Mouse (Mus musculus): ENCODE results near the gene Blnk. TPM values are rescaled to one million over a fixed set of nuclear protein-coding genes. Genes with fewer than 3 reads are reported as not detected.

Gene Blnk
- 0.26 and 0.31 TPM in 2 replicates for polyA plus RNA-seq (2014; fragmentation: Nextera tagmentation; extraction: Ambion mirVana)

- peaks cover 4% of the 10 kb centered on the region for H3K4me1 ChIP-seq (replicated peaks; ENCODE audit: control insufficient read depth, insufficient read depth, low read length)
- whole genome bisulfite sequencing = 45% methylated on average over 8 of the region's 8 CpGs
- H3K9me3 ChIP-seq (ENCODE audit: control insufficient read depth, low read length) = no peaks in the 10 kb centered on the region
- no peaks in the 10 kb centered on the region for H3K36me3 ChIP-seq (ENCODE audit: control insufficient read depth, insufficient read depth, low read length)
- H3K4me3 ChIP-seq (ENCODE audit: low read depth, low read length) = no peak within 1 kb of the TSS
- no peak within 1 kb of the TSS for H3K9ac ChIP-seq (ENCODE audit: low read depth, low read length)
- H3K4me2 ChIP-seq = peak within 1 kb of the TSS; percentile 22; the same call in 1 of the 2 replicates
- no peak within 1 kb of the TSS for H3K27ac ChIP-seq (ENCODE audit: low read depth, low read length)
- H3K27me3 ChIP-seq (replicated peaks; ENCODE audit: control insufficient read depth, insufficient read depth, low read length) = no peaks in the 10 kb centered on the region
- DNase-seq (ENCODE audit: low spot score) = no peak
- no peak for ATAC-seq (replicated peaks; ENCODE audit: low FRiP score)
Observed at GRCm38 (mm10) chr19:40994057-40994585, at the start of gene Blnk. Blnk (minus strand) TSS chr19:40994535.

GRCm38 (mm10) chr19:41039110-41039509, 44.8 kb upstream of the Blnk start:
- 76% methylated on average over 7 of the region's 7 CpGs for WGBS
- no peaks in the 10 kb centered on the region for H3K36me3 ChIP-seq (ENCODE audit: control insufficient read depth, insufficient read depth, low read length)
- H3K4me2 ChIP-seq = no peak overlapping the region
- no peaks in the 10 kb centered on the region for H3K27me3 ChIP-seq (replicated peaks; ENCODE audit: control insufficient read depth, insufficient read depth, low read length)
- no peak for DNase-seq (ENCODE audit: low spot score)
- no peaks in the 10 kb centered on the region for H3K9me3 ChIP-seq (ENCODE audit: control insufficient read depth, low read length)
- H3K9ac ChIP-seq (ENCODE audit: low read depth, low read length) = no peak overlapping the region
- no peaks in the 10 kb centered on the region for H3K4me1 ChIP-seq (replicated peaks; ENCODE audit: control insufficient read depth, insufficient read depth, low read length)
- no peak overlapping the region for H3K27ac ChIP-seq (ENCODE audit: low read depth, low read length)
- H3K4me3 ChIP-seq (ENCODE audit: low read depth, low read length) = no peak overlapping the region
- ATAC-seq (replicated peaks; ENCODE audit: low FRiP score) = no peak

GRCm38 (mm10) chr19:41035809-41036551, 41.6 kb upstream of the Blnk start:
- Histone ChIP-seq H3K9me3 (ENCODE audit: control insufficient read depth, low read length) (no peaks in the 10 kb centered on the region), H3K27ac (ENCODE audit: low read depth, low read length) (no peak overlapping the region), H3K4me3 (ENCODE audit: low read depth, low read length) (no peak overlapping the region), H3K36me3 (ENCODE audit: control insufficient read depth, insufficient read depth, low read length) (no peaks in the 10 kb centered on the region), H3K9ac (ENCODE audit: low read depth, low read length) (no peak overlapping the region), H3K27me3 (replicated peaks; ENCODE audit: control insufficient read depth, insufficient read depth, low read length) (no peaks in the 10 kb centered on the region), H3K4me2 (no peak overlapping the region), H3K4me1 (replicated peaks; ENCODE audit: control insufficient read depth, insufficient read depth, low read length) (no peaks in the 10 kb centered on the region)
- DNase-seq (ENCODE audit: low spot score) = no peak
- WGBS = 50% methylated on average over 4 of the region's 4 CpGs
- ATAC-seq (replicated peaks; ENCODE audit: low FRiP score) = no peak

DNA sequence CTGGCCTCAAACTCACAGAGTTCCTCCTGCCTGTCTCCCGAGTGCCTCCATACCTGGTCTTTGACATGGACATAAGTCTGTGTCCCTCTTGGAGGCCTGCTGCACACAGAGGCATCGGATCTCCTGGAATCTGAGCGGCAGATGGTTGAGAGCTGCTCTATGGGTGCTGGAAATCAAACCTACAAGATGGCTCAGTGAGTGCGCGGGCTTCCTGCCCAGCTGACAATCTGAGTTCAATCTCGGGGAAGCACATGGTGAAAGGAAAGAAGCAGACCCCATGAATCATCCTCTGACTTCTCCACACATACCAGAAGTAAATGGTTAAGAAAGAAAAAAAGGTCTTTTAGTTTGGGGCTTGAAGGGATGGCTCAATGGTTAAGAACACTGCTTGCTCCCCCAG, 37.5 kb upstream of the Blnk start:
- Histone ChIP-seq H3K4me1 (replicated peaks; ENCODE audit: control insufficient read depth, insufficient read depth, low read length) (no peaks in the 10 kb centered on the region), H3K9me3 (ENCODE audit: control insufficient read depth, low read length) (no peaks in the 10 kb centered on the region), H3K36me3 (ENCODE audit: control insufficient read depth, insufficient read depth, low read length) (no peaks in the 10 kb centered on the region), H3K4me3 (ENCODE audit: low read depth, low read length) (no peak overlapping the region), H3K9ac (ENCODE audit: low read depth, low read length) (no peak overlapping the region), H3K4me2 (no peak overlapping the region), H3K27ac (ENCODE audit: low read depth, low read length) (no peak overlapping the region), H3K27me3 (replicated peaks; ENCODE audit: control insufficient read depth, insufficient read depth, low read length) (peaks cover 2% of the 10 kb centered on the region; the same call in 1 of the 2 replicates)
- DNase-seq (ENCODE audit: low spot score) (no peak), ATAC-seq (replicated peaks; ENCODE audit: low FRiP score) (no peak)
- 55% methylated on average over 6 of the region's 6 CpGs for WGBS

DNA sequence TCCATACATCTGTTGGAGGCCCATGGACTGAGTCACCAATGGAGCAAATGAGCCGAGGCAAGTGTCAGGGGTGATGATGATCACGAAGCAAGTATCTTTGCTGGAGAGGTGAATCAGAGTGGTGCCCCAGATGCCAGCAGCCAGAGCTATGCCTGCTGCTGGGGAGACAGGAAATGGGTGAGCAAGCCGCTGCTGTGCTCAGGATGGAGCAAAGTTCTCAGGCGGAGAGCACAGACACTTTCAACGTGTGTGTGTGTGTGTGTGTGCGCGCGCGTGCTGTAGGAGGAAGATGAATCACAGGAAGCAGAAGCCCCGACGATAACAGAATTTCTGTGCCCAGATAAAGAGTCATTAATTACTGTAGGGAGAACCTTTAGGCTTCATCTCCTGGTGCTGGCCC, 36.7 kb upstream of the Blnk start:
- H3K9me3 ChIP-seq (ENCODE audit: control insufficient read depth, low read length) = no peaks in the 10 kb centered on the region
- 27% methylated on average over 11 of the region's 11 CpGs for WGBS
- ATAC-seq (replicated peaks; ENCODE audit: low FRiP score) = no peak
- no peak overlapping the region for H3K4me3 ChIP-seq (ENCODE audit: low read depth, low read length)
- no peak overlapping the region for H3K27ac ChIP-seq (ENCODE audit: low read depth, low read length)
- no peaks in the 10 kb centered on the region for H3K36me3 ChIP-seq (ENCODE audit: control insufficient read depth, insufficient read depth, low read length)
- H3K9ac ChIP-seq (ENCODE audit: low read depth, low read length) = no peak overlapping the region
- H3K4me2 ChIP-seq = no peak overlapping the region
- no peak for DNase-seq (ENCODE audit: low spot score)
- H3K4me1 ChIP-seq (replicated peaks; ENCODE audit: control insufficient read depth, insufficient read depth, low read length) = no peaks in the 10 kb centered on the region
- peaks cover 2% of the 10 kb centered on the region; the same call in 1 of the 2 replicates for H3K27me3 ChIP-seq (replicated peaks; ENCODE audit: control insufficient read depth, insufficient read depth, low read length)

DNA sequence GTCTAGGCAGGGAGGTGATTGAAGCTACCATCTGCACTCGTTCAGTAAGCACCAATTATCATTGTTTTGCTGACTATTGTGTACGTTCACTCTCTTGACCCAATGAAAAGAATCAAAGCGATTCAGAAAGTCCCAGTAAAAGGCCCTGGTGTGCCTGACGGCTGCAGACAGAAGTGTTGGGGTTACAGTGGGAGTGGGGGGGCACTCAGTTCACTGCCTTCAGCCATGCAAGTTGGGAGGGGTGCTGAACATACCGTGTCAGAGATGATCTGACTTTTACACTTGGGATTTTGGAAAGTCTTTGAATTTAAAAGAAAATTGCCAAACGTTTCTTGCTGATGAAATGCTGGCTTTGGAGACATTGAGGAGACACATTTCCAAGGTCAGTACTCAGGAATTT, 35.8 kb upstream of the Blnk start:
- WGBS = 70% methylated on average over 6 of the region's 6 CpGs
- Histone ChIP-seq H3K9me3 (ENCODE audit: control insufficient read depth, low read length) (no peaks in the 10 kb centered on the region), H3K27ac (ENCODE audit: low read depth, low read length) (no peak overlapping the region), H3K36me3 (ENCODE audit: control insufficient read depth, insufficient read depth, low read length) (no peaks in the 10 kb centered on the region), H3K4me3 (ENCODE audit: low read depth, low read length) (no peak overlapping the region), H3K4me2 (no peak overlapping the region), H3K27me3 (replicated peaks; ENCODE audit: control insufficient read depth, insufficient read depth, low read length) (peaks cover 2% of the 10 kb centered on the region; the same call in 1 of the 2 replicates), H3K9ac (ENCODE audit: low read depth, low read length) (no peak overlapping the region), H3K4me1 (replicated peaks; ENCODE audit: control insufficient read depth, insufficient read depth, low read length) (no peaks in the 10 kb centered on the region)
- no peak for ATAC-seq (replicated peaks; ENCODE audit: low FRiP score)
- DNase-seq (ENCODE audit: low spot score) = no peak

DNA sequence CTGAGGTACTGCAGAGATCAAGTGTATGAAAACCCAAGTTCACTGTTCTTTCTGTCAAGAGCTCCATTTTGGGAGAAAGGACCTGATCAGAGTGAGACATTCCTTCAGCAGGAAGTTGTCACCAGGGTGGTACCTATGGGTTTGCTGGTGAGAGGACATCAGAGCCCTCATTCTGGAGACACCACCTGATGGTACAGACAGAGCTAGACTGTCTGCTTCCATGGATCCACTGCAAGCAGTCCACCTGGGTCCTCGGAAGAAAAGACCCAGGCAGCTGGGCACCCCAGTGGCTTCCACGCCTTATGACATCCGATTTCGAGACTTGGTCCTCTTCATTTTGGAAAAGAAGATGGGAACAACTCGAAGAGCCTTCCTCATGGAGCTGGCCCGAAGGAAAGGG, 34.9 kb upstream of the Blnk start, which contains the start of gene Dntt:
Gene Dntt (plus strand): TSS at position 57 of the 400 bp plus-strand sequence.
- H3K4me1 ChIP-seq (replicated peaks; ENCODE audit: control insufficient read depth, insufficient read depth, low read length) = no peaks in the 10 kb centered on the region
- no peak within 1 kb of the TSS for H3K4me2 ChIP-seq
- DNase-seq (ENCODE audit: low spot score) (no peak), ATAC-seq (replicated peaks; ENCODE audit: low FRiP score) (no peak)
- no peak within 1 kb of the TSS for H3K27ac ChIP-seq (ENCODE audit: low read depth, low read length)
- no peaks in the 10 kb centered on the region for H3K9me3 ChIP-seq (ENCODE audit: control insufficient read depth, low read length)
- no peaks in the 10 kb centered on the region for H3K36me3 ChIP-seq (ENCODE audit: control insufficient read depth, insufficient read depth, low read length)
- WGBS = 79% methylated on average over 6 of the region's 6 CpGs
- H3K4me3 ChIP-seq (ENCODE audit: low read depth, low read length) = no peak within 1 kb of the TSS
- H3K27me3 ChIP-seq (replicated peaks; ENCODE audit: control insufficient read depth, insufficient read depth, low read length) = peaks cover 2% of the 10 kb centered on the region; the same call in 1 of the 2 replicates
- H3K9ac ChIP-seq (ENCODE audit: low read depth, low read length) = no peak within 1 kb of the TSS

- H3K4me2 ChIP-seq = no peak overlapping the region
Observed at GRCm38 (mm10) chr19:41027601-41028000, 33.3 kb upstream of the Blnk start.

DNA sequence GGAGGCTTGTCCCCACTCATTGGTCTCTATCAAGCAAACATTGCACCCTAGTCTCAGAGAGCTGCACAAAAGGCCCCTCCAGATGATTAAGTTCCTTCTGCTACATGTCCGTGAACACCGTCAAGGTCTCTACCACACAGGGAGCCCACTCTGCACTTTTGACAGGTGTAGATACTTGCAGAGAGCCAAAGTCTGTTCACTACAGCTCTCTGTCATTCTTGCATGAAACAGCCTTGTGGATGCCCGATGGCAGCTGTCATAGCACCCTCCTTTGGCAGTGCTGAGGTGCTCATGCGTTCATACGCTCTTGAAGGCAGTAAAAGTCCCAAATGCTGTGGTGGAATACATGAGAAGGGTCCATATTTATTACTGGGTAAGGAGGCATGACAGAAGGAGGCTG, 32.7 kb upstream of the Blnk start:
- 87% methylated on average over 5 of the region's 5 CpGs for WGBS
- Histone ChIP-seq H3K4me1 (replicated peaks; ENCODE audit: control insufficient read depth, insufficient read depth, low read length) (no peaks in the 10 kb centered on the region), H3K4me2 (no peak overlapping the region), H3K9ac (ENCODE audit: low read depth, low read length) (no peak overlapping the region), H3K27me3 (replicated peaks; ENCODE audit: control insufficient read depth, insufficient read depth, low read length) (peaks cover 2% of the 10 kb centered on the region; the same call in 1 of the 2 replicates), H3K4me3 (ENCODE audit: low read depth, low read length) (no peak overlapping the region), H3K27ac (ENCODE audit: low read depth, low read length) (no peak overlapping the region), H3K36me3 (ENCODE audit: control insufficient read depth, insufficient read depth, low read length) (no peaks in the 10 kb centered on the region), H3K9me3 (ENCODE audit: control insufficient read depth, low read length) (no peaks in the 10 kb centered on the region)
- DNase-seq (ENCODE audit: low spot score) (no peak), ATAC-seq (replicated peaks; ENCODE audit: low FRiP score) (no peak)

More at GRCm38 (mm10) chr19:41027601-41028000, 33.3 kb upstream of the Blnk start:
- Histone ChIP-seq H3K9ac (ENCODE audit: low read depth, low read length) (no peak overlapping the region), H3K36me3 (ENCODE audit: control insufficient read depth, insufficient read depth, low read length) (no peaks in the 10 kb centered on the region), H3K27me3 (replicated peaks; ENCODE audit: control insufficient read depth, insufficient read depth, low read length) (peaks cover 2% of the 10 kb centered on the region; the same call in 1 of the 2 replicates), H3K9me3 (ENCODE audit: control insufficient read depth, low read length) (no peaks in the 10 kb centered on the region), H3K4me3 (ENCODE audit: low read depth, low read length) (no peak overlapping the region), H3K27ac (ENCODE audit: low read depth, low read length) (no peak overlapping the region), H3K4me1 (replicated peaks; ENCODE audit: control insufficient read depth, insufficient read depth, low read length) (no peaks in the 10 kb centered on the region)
- 91% methylated on average over 9 of the region's 9 CpGs for WGBS
- ATAC-seq (replicated peaks; ENCODE audit: low FRiP score) (no peak), DNase-seq (ENCODE audit: low spot score) (no peak)

Data from liver, embryonic 11.5 days (tissue).